Mouse (Mus musculus) liver, embryonic 14.5 days (tissue): ENCODE measurements around the gene Irf2.

Experiments
- CTCF ChIP-seq: IDR thresholded peaks from 2 replicates; pipeline ENCODE4 v1.5.1; 2016; ENCODE audit warnings: antibody characterized with exemption, low read depth, control low read depth
- EP300 ChIP-seq: IDR thresholded peaks from 2 replicates; pipeline ENCODE4 v1.6.1; 2016; ENCODE audit warnings: antibody characterized with exemption, low read depth

- TF ChIP-seq CTCF, result no peak
- 0 out of 2 replicates have a peak, but pooled peaks have one; percentile 25 for TF ChIP-seq EP300
Measured at GRCm38 (mm10) chr8:46875615-46876293, 136.2 kb downstream of the Irf2 start.
